Mouse (Mus musculus): ENCODE results near the gene Tenm2. TPM values are rescaled to one million over a fixed set of nuclear protein-coding genes. Genes with fewer than 3 reads are reported as not detected.

The Tenm2 gene
- polyA plus RNA-seq, 1 experiment from 2014 or later: 3.2 TPM

DNA sequence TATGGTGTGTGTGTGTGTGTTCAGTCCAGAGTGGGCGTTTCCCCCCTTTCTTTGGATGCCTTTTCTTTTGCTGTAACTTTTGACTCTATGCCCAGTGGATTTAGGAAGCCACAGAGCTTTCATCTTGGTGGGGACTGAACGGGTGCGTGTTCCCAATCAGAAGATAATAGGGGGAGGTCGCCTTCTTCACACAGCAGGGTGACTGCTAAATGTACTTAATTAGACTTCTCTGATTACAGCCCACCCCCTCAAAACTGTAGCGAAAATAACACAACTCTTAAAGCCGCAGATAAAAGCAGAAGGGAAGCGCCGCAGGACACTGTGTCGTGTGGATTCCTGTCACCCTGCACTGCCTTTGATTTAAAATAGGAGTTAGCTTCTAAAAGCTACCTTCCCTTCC, 1163.7 kb downstream of the Tenm2 start:
- H3K9me3 ChIP-seq (ENCODE audit: control insufficient read depth, low read length): no peaks in the 10 kb centered on the region
- H3K9ac ChIP-seq (ENCODE audit: low read length): no peak overlapping the region
- H3K4me3 ChIP-seq (ENCODE audit: low read depth, low read length): no peak overlapping the region
- H3K4me1 ChIP-seq (ENCODE audit: control insufficient read depth, insufficient read depth, low read length): no peaks in the 10 kb centered on the region
- 62% methylated on average over 9 of the region's 9 CpGs for WGBS
- no peak for DNase-seq (ENCODE audit: low spot score)
- no peak overlapping the region for H3K4me2 ChIP-seq (ENCODE audit: low read depth)
- no peaks in the 10 kb centered on the region for H3K27me3 ChIP-seq (ENCODE audit: control insufficient read depth, insufficient read depth, low read length)
- no peak overlapping the region for H3K27ac ChIP-seq (ENCODE audit: low read depth, low read length)
- no peaks in the 10 kb centered on the region for H3K36me3 ChIP-seq (ENCODE audit: control insufficient read depth, insufficient read depth, low read length)
- no peak for ATAC-seq (ENCODE audit: insufficient read depth, low FRiP score, low TSS enrichment)

GRCm38 (mm10) chr11:36059325-36059843, 1176.4 kb downstream of the Tenm2 start:
- DNase-seq (ENCODE audit: low spot score) (no peak), ATAC-seq (ENCODE audit: insufficient read depth, low FRiP score, low TSS enrichment) (no peak)

GRCm38 (mm10) chr11:36056525-36056924, 1179.2 kb downstream of the Tenm2 start:
- ATAC-seq (ENCODE audit: insufficient read depth, low FRiP score, low TSS enrichment): no peak
- Histone ChIP-seq H3K27me3 (ENCODE audit: control insufficient read depth, insufficient read depth, low read length) (no peaks in the 10 kb centered on the region), H3K4me2 (ENCODE audit: low read depth) (no peak overlapping the region), H3K4me3 (ENCODE audit: low read depth, low read length) (no peak overlapping the region), H3K9ac (ENCODE audit: low read length) (no peak overlapping the region), H3K36me3 (ENCODE audit: control insufficient read depth, insufficient read depth, low read length) (no peaks in the 10 kb centered on the region), H3K4me1 (ENCODE audit: control insufficient read depth, insufficient read depth, low read length) (no peaks in the 10 kb centered on the region), H3K9me3 (ENCODE audit: control insufficient read depth, low read length) (no peaks in the 10 kb centered on the region), H3K27ac (ENCODE audit: low read depth, low read length) (no peak overlapping the region)
- DNase-seq (ENCODE audit: low spot score): no peak
- WGBS: 93% methylated on average over 11 of the region's 11 CpGs

More at GRCm38 (mm10) chr11:36059325-36059843, 1176.4 kb downstream of the Tenm2 start:
- WGBS: no CpG with 5 or more reads among the region's 1 CpGs
- Histone ChIP-seq H3K4me1 (ENCODE audit: control insufficient read depth, insufficient read depth, low read length) (no peaks in the 10 kb centered on the region), H3K4me2 (ENCODE audit: low read depth) (no peak overlapping the region), H3K4me3 (ENCODE audit: low read depth, low read length) (no peak overlapping the region), H3K27me3 (ENCODE audit: control insufficient read depth, insufficient read depth, low read length) (no peaks in the 10 kb centered on the region), H3K27ac (ENCODE audit: low read depth, low read length) (no peak overlapping the region), H3K36me3 (ENCODE audit: control insufficient read depth, insufficient read depth, low read length) (no peaks in the 10 kb centered on the region), H3K9ac (ENCODE audit: low read length) (no peak overlapping the region), H3K9me3 (ENCODE audit: control insufficient read depth, low read length) (no peaks in the 10 kb centered on the region)

DNA sequence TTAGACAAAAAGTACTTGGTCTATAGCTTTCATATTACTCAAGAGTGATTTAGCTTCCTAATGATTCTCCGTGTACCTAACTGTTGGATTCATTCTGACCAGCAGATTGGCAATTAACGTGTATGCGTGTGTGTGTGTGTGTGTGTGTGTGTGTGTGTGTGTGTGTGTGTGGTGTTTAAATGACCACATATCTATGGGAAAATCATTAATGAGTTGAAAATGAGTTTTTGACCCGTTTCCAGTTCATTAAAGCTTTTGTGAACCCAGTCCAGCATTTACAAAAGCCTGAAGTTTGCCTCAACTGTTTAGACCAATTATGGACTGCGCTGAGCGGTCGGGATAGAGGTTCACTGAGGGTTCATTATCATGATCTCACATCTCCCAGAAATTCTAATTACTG, 1181.4 kb downstream of the Tenm2 start:
- no peaks in the 10 kb centered on the region for H3K4me1 ChIP-seq (ENCODE audit: control insufficient read depth, insufficient read depth, low read length)
- DNase-seq (ENCODE audit: low spot score): no peak
- no peaks in the 10 kb centered on the region for H3K36me3 ChIP-seq (ENCODE audit: control insufficient read depth, insufficient read depth, low read length)
- H3K4me2 ChIP-seq (ENCODE audit: low read depth): no peak overlapping the region
- H3K9me3 ChIP-seq (ENCODE audit: control insufficient read depth, low read length): no peaks in the 10 kb centered on the region
- no peak overlapping the region for H3K27ac ChIP-seq (ENCODE audit: low read depth, low read length)
- no peak overlapping the region for H3K4me3 ChIP-seq (ENCODE audit: low read depth, low read length)
- H3K9ac ChIP-seq (ENCODE audit: low read length): no peak overlapping the region
- ATAC-seq (ENCODE audit: insufficient read depth, low FRiP score, low TSS enrichment): no peak
- H3K27me3 ChIP-seq (ENCODE audit: control insufficient read depth, insufficient read depth, low read length): no peaks in the 10 kb centered on the region
- 68% methylated on average over 7 of the region's 7 CpGs for WGBS

DNA sequence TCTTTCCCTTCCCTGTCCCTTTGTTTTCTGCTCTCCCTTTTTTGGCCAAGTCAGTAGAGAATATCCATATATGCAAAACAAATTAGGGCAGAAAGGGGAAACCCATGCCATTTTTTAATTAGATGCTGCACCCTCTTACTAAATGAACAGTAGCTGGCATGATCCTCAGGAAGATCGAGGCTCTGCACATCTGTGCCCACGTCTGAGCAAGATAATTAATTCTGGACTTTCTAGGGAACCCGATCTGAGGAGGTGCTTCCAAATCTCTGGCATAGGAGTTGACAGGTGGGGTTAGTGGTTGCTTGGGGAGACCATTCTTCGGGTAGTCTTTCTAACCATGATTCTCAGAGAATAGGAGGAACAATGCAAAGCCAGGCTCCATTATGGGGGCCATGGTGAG, 1182.3 kb downstream of the Tenm2 start:
- no peak for DNase-seq (ENCODE audit: low spot score)
- 70% methylated on average over 4 of the region's 4 CpGs for WGBS
- no peaks in the 10 kb centered on the region for H3K27me3 ChIP-seq (ENCODE audit: control insufficient read depth, insufficient read depth, low read length)
- no peak overlapping the region for H3K27ac ChIP-seq (ENCODE audit: low read depth, low read length)
- H3K4me2 ChIP-seq (ENCODE audit: low read depth): no peak overlapping the region
- no peaks in the 10 kb centered on the region for H3K9me3 ChIP-seq (ENCODE audit: control insufficient read depth, low read length)
- no peaks in the 10 kb centered on the region for H3K36me3 ChIP-seq (ENCODE audit: control insufficient read depth, insufficient read depth, low read length)
- H3K4me1 ChIP-seq (ENCODE audit: control insufficient read depth, insufficient read depth, low read length): no peaks in the 10 kb centered on the region
- no peak overlapping the region for H3K4me3 ChIP-seq (ENCODE audit: low read depth, low read length)
- no peak overlapping the region for H3K9ac ChIP-seq (ENCODE audit: low read length)
- no peak for ATAC-seq (ENCODE audit: insufficient read depth, low FRiP score, low TSS enrichment)

DNA sequence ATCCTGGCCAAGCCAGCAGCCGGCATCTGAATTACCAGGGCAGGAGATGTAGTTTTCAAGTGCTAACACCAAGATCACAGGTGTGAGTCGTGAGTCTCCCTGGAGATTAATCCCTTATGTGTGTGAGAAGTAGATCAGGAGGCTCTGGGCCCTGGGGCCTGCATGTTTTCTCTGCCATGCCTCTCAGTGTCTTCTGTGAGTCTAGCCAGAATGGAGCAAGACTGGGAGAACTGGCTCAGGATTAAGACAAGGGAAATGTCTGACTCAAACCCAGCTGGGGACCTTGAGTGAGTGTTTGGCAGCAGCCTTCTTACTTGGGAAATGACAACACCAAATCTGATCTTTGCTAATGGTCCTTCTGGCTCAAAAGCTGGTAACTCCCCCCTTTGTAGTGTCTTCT, 1183.2 kb downstream of the Tenm2 start:
- 68% methylated on average over 2 of the region's 2 CpGs for WGBS
- Histone ChIP-seq H3K27ac (ENCODE audit: low read depth, low read length) (no peak overlapping the region), H3K4me2 (ENCODE audit: low read depth) (no peak overlapping the region), H3K36me3 (ENCODE audit: control insufficient read depth, insufficient read depth, low read length) (no peaks in the 10 kb centered on the region), H3K9me3 (ENCODE audit: control insufficient read depth, low read length) (no peaks in the 10 kb centered on the region), H3K27me3 (ENCODE audit: control insufficient read depth, insufficient read depth, low read length) (no peaks in the 10 kb centered on the region), H3K9ac (ENCODE audit: low read length) (no peak overlapping the region), H3K4me3 (ENCODE audit: low read depth, low read length) (no peak overlapping the region), H3K4me1 (ENCODE audit: control insufficient read depth, insufficient read depth, low read length) (no peaks in the 10 kb centered on the region)
- no peak for ATAC-seq (ENCODE audit: insufficient read depth, low FRiP score, low TSS enrichment)
- DNase-seq (ENCODE audit: low spot score): no peak

DNA sequence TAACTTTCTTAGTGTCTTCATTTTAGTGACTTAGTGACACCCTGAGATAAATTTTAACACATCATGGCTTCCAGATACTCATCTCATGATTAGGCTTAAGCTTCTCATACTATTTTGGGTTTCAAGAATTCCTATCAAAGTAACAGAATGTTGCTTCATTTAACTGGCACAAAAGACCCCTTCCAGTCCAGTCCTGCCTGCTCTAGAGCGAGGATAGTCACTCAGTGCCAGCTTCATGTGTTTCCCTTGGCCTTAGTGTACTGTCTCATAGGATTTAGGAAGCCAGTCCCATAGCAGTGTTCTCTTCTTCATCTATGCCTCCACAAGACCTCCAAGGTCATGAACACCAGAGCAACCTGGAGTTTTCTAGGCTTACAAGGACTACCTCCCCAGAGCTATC, 1183.7 kb downstream of the Tenm2 start:
- no peak overlapping the region for H3K4me2 ChIP-seq (ENCODE audit: low read depth)
- DNase-seq (ENCODE audit: low spot score): no peak
- no peak overlapping the region for H3K27ac ChIP-seq (ENCODE audit: low read depth, low read length)
- H3K4me1 ChIP-seq (ENCODE audit: control insufficient read depth, insufficient read depth, low read length): no peaks in the 10 kb centered on the region
- no peak for ATAC-seq (ENCODE audit: insufficient read depth, low FRiP score, low TSS enrichment)
- H3K9ac ChIP-seq (ENCODE audit: low read length): no peak overlapping the region
- H3K36me3 ChIP-seq (ENCODE audit: control insufficient read depth, insufficient read depth, low read length): no peaks in the 10 kb centered on the region
- WGBS: 86% methylated on average over 1 of the region's 1 CpGs
- no peaks in the 10 kb centered on the region for H3K27me3 ChIP-seq (ENCODE audit: control insufficient read depth, insufficient read depth, low read length)
- no peak overlapping the region for H3K4me3 ChIP-seq (ENCODE audit: low read depth, low read length)
- no peaks in the 10 kb centered on the region for H3K9me3 ChIP-seq (ENCODE audit: control insufficient read depth, low read length)

DNA sequence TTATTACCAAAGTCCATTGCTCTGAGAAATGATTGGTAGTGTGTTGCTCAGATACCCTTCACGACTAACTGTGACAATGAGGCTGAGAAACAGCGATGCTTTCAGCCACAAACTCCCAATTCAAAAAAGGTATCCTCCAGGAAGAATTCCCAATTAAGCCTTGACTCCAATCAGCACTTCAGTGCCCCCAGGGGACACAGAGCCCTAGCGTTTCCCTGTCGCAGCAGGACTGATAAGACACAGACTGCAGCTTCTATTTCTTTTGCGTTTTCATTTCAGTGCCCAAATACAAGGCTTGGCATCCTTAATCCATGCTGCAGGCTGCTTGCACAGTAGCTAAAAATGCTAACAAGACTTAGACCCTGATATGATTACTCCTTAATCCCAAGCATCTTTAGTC, 1186.2 kb downstream of the Tenm2 start:
- 39% methylated on average over 5 of the region's 5 CpGs for WGBS
- Histone ChIP-seq H3K36me3 (ENCODE audit: control insufficient read depth, insufficient read depth, low read length) (no peaks in the 10 kb centered on the region), H3K9ac (ENCODE audit: low read length) (no peak overlapping the region), H3K4me2 (ENCODE audit: low read depth) (no peak overlapping the region), H3K4me1 (ENCODE audit: control insufficient read depth, insufficient read depth, low read length) (no peaks in the 10 kb centered on the region), H3K27me3 (ENCODE audit: control insufficient read depth, insufficient read depth, low read length) (no peaks in the 10 kb centered on the region), H3K4me3 (ENCODE audit: low read depth, low read length) (no peak overlapping the region), H3K9me3 (ENCODE audit: control insufficient read depth, low read length) (no peaks in the 10 kb centered on the region), H3K27ac (ENCODE audit: low read depth, low read length) (no peak overlapping the region)
- ATAC-seq (ENCODE audit: insufficient read depth, low FRiP score, low TSS enrichment) (no peak), DNase-seq (ENCODE audit: low spot score) (no peak)

DNA sequence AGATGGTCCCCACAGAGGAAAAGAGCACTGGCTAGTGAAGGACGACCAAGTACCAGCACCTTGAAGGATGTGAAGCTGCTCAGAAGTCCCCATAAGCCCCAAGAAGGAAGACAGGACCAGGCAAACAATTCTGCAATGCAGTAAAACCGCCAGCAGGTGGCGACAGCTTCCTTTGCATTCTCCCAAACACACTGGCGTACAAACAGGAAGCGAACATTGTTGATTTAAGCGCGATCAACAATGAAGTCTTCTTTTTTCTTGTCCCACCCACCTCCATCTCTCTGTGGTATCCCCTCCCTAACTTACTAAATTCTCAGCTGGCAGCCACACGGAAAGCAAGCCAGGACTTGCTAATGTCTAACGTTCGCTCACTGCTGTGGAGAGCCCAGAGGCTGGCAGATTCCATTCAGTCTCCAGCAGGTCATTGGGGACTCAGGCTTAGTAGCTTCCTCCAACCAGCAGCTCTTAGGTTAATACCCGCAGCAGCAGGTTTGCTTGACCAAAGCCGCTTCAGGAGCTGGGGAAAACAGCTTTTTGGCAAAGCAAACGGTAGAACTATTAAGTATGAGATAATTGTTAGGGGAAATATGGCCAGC, 1190.0 kb downstream of the Tenm2 start:
- Histone ChIP-seq H3K9ac (ENCODE audit: low read length) (peak overlapping the region; percentile 45), H3K4me3 (ENCODE audit: low read depth, low read length) (peak overlapping the region; percentile 35), H3K27me3 (ENCODE audit: control insufficient read depth, insufficient read depth, low read length) (no peaks in the 10 kb centered on the region), H3K36me3 (ENCODE audit: control insufficient read depth, insufficient read depth, low read length) (no peaks in the 10 kb centered on the region), H3K4me2 (ENCODE audit: low read depth) (peak overlapping the region; percentile 48), H3K4me1 (ENCODE audit: control insufficient read depth, insufficient read depth, low read length) (no peaks in the 10 kb centered on the region), H3K9me3 (ENCODE audit: control insufficient read depth, low read length) (no peaks in the 10 kb centered on the region), H3K27ac (ENCODE audit: low read depth, low read length) (no peak overlapping the region)
- DNase-seq (ENCODE audit: low spot score) (peak; percentile 88), ATAC-seq (ENCODE audit: insufficient read depth, low FRiP score, low TSS enrichment) (peak; percentile 71; the same call in 1 of the 2 replicates)
- 3% methylated on average over 13 of the region's 13 CpGs for WGBS
